Mouse (Mus musculus): ENCODE measurements around the gene Jazf1. TPM values are rescaled to one million over a fixed set of nuclear protein-coding genes. Genes with fewer than 3 reads are reported as not detected.

The Jazf1 gene
- 6.6 and 8.9 TPM in 2 replicates for polyA plus RNA-seq (2012; ENCODE audit: insufficient read depth, insufficient read length, missing spikeins)

GRCm38 (mm10) chr6:53067989-53068874 lies at the start of gene Jazf1:
TSS of gene Jazf1 (minus strand) at chr6:53068631.
- Histone ChIP-seq H3K4me3 (ENCODE audit: insufficient read depth, low read depth, low read length) (peak within 1 kb of the TSS; percentile 67), H3K27ac (replicated peaks; ENCODE audit: low read depth, low read length) (no peak within 1 kb of the TSS), H3K4me1 (ENCODE audit: control insufficient read depth, insufficient read depth, insufficient read length, low read length) (peaks cover 5% of the 10 kb centered on the region; the same call in 1 of the 2 replicates)

GRCm38 (mm10) chr6:53117855-53118254 lies 49.4 kb upstream of the Jazf1 start:
- H3K4me3 ChIP-seq (ENCODE audit: insufficient read depth, low read depth, low read length): no peak overlapping the region
- H3K27ac ChIP-seq (replicated peaks; ENCODE audit: low read depth, low read length): no peak overlapping the region
- H3K4me1 ChIP-seq (ENCODE audit: control insufficient read depth, insufficient read depth, insufficient read length, low read length): 0 out of 2 replicates have a peak, but pooled peaks cover 2% of the 10 kb centered on the region

- Histone ChIP-seq H3K27ac (replicated peaks; ENCODE audit: low read depth, low read length) (no peak overlapping the region), H3K4me3 (ENCODE audit: insufficient read depth, low read depth, low read length) (no peak overlapping the region), H3K4me1 (ENCODE audit: control insufficient read depth, insufficient read depth, insufficient read length, low read length) (no peaks in the 10 kb centered on the region)
Observed at GRCm38 (mm10) chr6:53086879-53087278, 18.4 kb upstream of the Jazf1 start.

- H3K4me1 ChIP-seq (ENCODE audit: control insufficient read depth, insufficient read depth, insufficient read length, low read length): peaks cover 3% of the 10 kb centered on the region; the same call in 1 of the 2 replicates
- H3K4me3 ChIP-seq (ENCODE audit: insufficient read depth, low read depth, low read length): no peak overlapping the region
- H3K27ac ChIP-seq (replicated peaks; ENCODE audit: low read depth, low read length): no peak overlapping the region
Observed at GRCm38 (mm10) chr6:53081241-53081640, 12.8 kb upstream of the Jazf1 start.

GRCm38 (mm10) chr6:53078671-53079070 lies 10.2 kb upstream of the Jazf1 start:
- H3K4me1 ChIP-seq (ENCODE audit: control insufficient read depth, insufficient read depth, insufficient read length, low read length): peaks cover 3% of the 10 kb centered on the region; the same call in 1 of the 2 replicates
- no peak overlapping the region for H3K4me3 ChIP-seq (ENCODE audit: insufficient read depth, low read depth, low read length)
- no peak overlapping the region for H3K27ac ChIP-seq (replicated peaks; ENCODE audit: low read depth, low read length)

- H3K4me3 ChIP-seq (ENCODE audit: insufficient read depth, low read depth, low read length): no peak overlapping the region
- H3K4me1 ChIP-seq (ENCODE audit: control insufficient read depth, insufficient read depth, insufficient read length, low read length): peaks cover 5% of the 10 kb centered on the region; the same call in 1 of the 2 replicates
- no peak overlapping the region for H3K27ac ChIP-seq (replicated peaks; ENCODE audit: low read depth, low read length)
Observed at GRCm38 (mm10) chr6:53071732-53072131, 3.3 kb upstream of the Jazf1 start.

- Histone ChIP-seq H3K27ac (replicated peaks; ENCODE audit: low read depth, low read length) (no peak overlapping the region), H3K4me3 (ENCODE audit: insufficient read depth, low read depth, low read length) (no peak overlapping the region), H3K4me1 (ENCODE audit: control insufficient read depth, insufficient read depth, insufficient read length, low read length) (peaks cover 5% of the 10 kb centered on the region; the same call in 1 of the 2 replicates)
Observed at GRCm38 (mm10) chr6:53069976-53070575, 1.6 kb upstream of the Jazf1 start.

GRCm38 (mm10) chr6:53068875-53069178 lies 396 bp upstream of the Jazf1 start:
- Histone ChIP-seq H3K27ac (replicated peaks; ENCODE audit: low read depth, low read length) (no peak overlapping the region), H3K4me1 (ENCODE audit: control insufficient read depth, insufficient read depth, insufficient read length, low read length) (peaks cover 5% of the 10 kb centered on the region; the same call in 1 of the 2 replicates), H3K4me3 (ENCODE audit: insufficient read depth, low read depth, low read length) (peak overlapping the region; percentile 67)

GRCm38 (mm10) chr6:53067446-53067988 lies 914 bp downstream of the Jazf1 start:
- H3K27ac ChIP-seq (replicated peaks; ENCODE audit: low read depth, low read length): no peak overlapping the region
- H3K4me3 ChIP-seq (ENCODE audit: insufficient read depth, low read depth, low read length): peak overlapping the region; percentile 64

GRCm38 (mm10) chr6:53066978-53067377 lies 1.5 kb downstream of the Jazf1 start:
- Histone ChIP-seq H3K27ac (replicated peaks; ENCODE audit: low read depth, low read length) (no peak overlapping the region), H3K4me1 (ENCODE audit: control insufficient read depth, insufficient read depth, insufficient read length, low read length) (peaks cover 5% of the 10 kb centered on the region; the same call in 1 of the 2 replicates), H3K4me3 (ENCODE audit: insufficient read depth, low read depth, low read length) (peak overlapping the region; percentile 64; the same call in 1 of the 2 replicates)

More at GRCm38 (mm10) chr6:53067446-53067988, 914 bp downstream of the Jazf1 start:
- peaks cover 5% of the 10 kb centered on the region; the same call in 1 of the 2 replicates for H3K4me1 ChIP-seq (ENCODE audit: control insufficient read depth, insufficient read depth, insufficient read length, low read length)

- Histone ChIP-seq H3K4me1 (ENCODE audit: control insufficient read depth, insufficient read depth, insufficient read length, low read length) (peaks cover 5% of the 10 kb centered on the region; the same call in 1 of the 2 replicates), H3K27ac (replicated peaks; ENCODE audit: low read depth, low read length) (no peak overlapping the region), H3K4me3 (ENCODE audit: insufficient read depth, low read depth, low read length) (no peak overlapping the region)
Observed at GRCm38 (mm10) chr6:53064070-53064469, 4.4 kb downstream of the Jazf1 start.

GRCm38 (mm10) chr6:53054909-53055308 lies 13.5 kb downstream of the Jazf1 start:
- H3K4me1 ChIP-seq (ENCODE audit: control insufficient read depth, insufficient read depth, insufficient read length, low read length): no peaks in the 10 kb centered on the region
- no peak overlapping the region for H3K27ac ChIP-seq (replicated peaks; ENCODE audit: low read depth, low read length)
- H3K4me3 ChIP-seq (ENCODE audit: insufficient read depth, low read depth, low read length): no peak overlapping the region

GRCm38 (mm10) chr6:53045501-53045900 lies 22.9 kb downstream of the Jazf1 start:
- H3K27ac ChIP-seq (replicated peaks; ENCODE audit: low read depth, low read length): no peak overlapping the region
- H3K4me1 ChIP-seq (ENCODE audit: control insufficient read depth, insufficient read depth, insufficient read length, low read length): no peaks in the 10 kb centered on the region
- H3K4me3 ChIP-seq (ENCODE audit: insufficient read depth, low read depth, low read length): no peak overlapping the region

GRCm38 (mm10) chr6:53038176-53038575 lies 30.3 kb downstream of the Jazf1 start:
- no peak overlapping the region for H3K4me3 ChIP-seq (ENCODE audit: insufficient read depth, low read depth, low read length)
- no peaks in the 10 kb centered on the region for H3K4me1 ChIP-seq (ENCODE audit: control insufficient read depth, insufficient read depth, insufficient read length, low read length)
- H3K27ac ChIP-seq (replicated peaks; ENCODE audit: low read depth, low read length): no peak overlapping the region

- Histone ChIP-seq H3K4me1 (ENCODE audit: control insufficient read depth, insufficient read depth, insufficient read length, low read length) (no peaks in the 10 kb centered on the region), H3K27ac (replicated peaks; ENCODE audit: low read depth, low read length) (no peak overlapping the region), H3K4me3 (ENCODE audit: insufficient read depth, low read depth, low read length) (no peak overlapping the region)
Observed at GRCm38 (mm10) chr6:53034362-53035011, 33.9 kb downstream of the Jazf1 start.
